Mouse (Mus musculus) embryo, embryonic 10 days (tissue): ENCODE results near the gene Armc2.

Experiments
- DNase-seq: peaks from one replicate; pipeline ENCODE4 v3.0.0-alpha.2; 2015; ENCODE audit warnings: low spot score

The Armc2 gene

DNA sequence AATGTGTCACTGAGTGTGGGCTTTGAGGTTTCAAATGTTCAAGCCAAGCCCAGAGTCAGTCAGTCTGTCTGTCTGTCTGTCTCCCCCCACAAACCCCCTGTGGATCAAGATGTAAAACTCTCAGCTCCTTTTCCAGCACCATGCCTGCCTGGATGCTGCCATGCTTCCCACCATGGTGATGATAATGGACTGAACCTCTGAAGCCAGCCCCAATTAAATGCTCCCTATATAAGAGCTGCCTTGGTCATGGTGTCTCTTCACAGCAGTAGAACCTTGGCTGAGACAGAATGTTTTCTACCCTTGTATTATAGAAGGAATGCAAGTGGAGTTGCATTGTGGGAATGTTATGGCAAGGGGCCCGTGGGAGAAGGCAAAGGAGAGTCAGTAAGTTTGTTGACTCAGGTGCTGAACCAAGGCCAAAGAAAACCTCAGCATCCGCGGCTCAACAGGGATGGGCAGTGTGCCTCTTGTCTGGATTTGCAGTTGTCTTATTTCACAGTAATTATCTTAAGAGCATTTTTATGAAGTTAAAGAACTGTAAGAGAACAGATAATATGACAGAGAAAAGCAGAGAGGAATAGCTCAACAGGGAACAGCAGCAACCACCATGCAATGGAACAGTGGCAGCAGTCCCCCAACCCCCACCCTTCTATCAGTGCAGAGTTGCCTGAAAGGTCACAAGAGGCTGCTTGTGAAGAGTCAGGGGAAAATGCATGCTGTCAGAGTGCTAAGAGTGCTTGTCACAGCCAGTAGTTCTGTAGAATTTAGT is 152.0 kb downstream of the Armc2 start:
- peak; percentile 50 for DNase-seq
